Mouse (Mus musculus): ENCODE measurements around the gene Dyx1c1.

Dyx1c1 gene

DNA sequence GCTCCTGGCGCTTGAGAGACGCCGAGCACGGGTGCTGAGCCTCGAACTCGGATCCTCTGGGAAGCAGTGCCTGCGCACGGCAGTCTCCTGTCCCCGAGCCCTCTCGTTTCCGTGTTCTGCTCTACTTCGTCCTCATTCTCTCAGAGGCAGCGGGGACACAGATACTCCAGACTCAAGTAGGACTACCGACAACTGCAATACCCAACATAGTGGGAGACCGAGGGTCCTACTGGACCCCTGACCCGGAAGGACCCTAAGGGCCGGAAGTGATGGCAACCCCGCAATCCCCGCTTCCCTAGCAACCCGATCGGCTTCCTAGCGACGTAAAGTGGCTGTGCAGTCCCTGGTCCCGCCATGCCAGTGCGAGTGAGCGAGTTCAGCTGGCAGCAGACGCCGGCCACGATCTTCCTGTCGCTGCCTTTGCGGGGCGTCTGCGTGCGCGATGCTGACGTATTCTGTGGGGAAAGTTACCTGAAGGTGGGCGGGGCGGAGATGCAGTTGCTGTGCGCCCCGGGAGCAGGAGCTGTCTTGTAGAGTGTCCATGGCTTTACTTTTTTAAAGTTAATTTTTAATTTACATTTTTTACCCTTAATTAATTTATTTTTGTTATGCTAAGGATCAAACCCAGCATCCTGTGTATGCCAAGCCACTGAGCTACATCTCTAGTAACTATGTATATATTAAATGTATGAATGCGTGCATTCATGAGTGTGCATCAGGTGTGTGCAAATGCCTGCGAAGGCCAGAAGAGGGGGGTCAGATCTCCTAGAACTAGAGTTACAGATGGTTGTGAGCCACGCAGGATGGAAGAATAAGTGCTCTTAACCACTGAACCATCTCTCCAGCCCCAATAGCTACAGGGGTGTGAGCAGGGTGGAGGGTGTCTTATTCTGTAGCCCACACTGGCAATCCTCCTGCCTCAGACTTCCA is at the start of gene Dyx1c1, which contains the start of gene Gm44503:
Dyx1c1 (plus strand) TSS at position 265 of the 930 bp plus-strand sequence.
Gm44503 (plus strand) TSS at position 332 of the 930 bp plus-strand sequence.
- TF ChIP-seq GATA4 (IDR thresholded peaks at IDR 0.05; ENCODE audit: insufficient replicate concordance, low read length) = no peak

DNA sequence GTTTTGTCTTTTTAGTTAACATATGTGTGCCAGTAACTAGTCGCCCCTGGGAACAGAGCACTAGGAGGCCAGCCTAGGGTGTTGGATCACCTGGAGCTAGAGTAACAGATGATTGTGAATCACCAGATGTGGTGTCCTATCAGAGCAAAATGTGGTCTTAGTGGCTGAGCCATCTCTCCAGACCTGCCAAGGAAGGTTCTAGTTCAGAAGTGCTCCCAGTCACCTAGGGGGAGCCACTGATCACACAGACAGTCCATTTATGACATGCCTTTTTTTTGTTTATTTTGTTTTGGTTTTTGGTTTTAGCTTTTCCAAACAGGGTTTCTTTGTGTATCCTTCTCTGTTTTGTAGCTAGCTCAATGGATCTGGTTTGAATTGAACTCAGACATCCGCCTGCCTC is 47.2 kb upstream of the Dyx1c1 start:
- TF ChIP-seq GATA4 (IDR thresholded peaks at IDR 0.05; ENCODE audit: insufficient replicate concordance, low read length) = no peak

DNA sequence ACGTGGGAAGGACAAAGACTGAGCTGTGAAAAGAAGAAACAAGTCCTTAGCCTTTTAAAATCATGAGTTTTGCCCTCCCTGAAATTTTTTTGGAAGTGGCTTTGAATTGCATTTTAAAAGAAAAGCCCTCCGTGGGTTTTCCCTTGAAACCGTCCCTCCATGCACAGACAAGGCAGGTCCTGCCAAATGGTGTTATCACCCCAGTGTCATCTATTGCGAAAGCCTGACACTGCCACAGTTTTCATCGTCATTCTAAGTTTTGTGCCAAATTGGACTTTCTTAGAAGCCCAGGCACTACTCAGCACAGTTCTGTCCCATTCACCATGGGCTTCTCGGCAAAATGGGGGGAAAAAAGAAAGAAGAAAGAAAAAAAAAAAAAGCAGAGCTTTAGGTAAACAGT is 45.0 kb upstream of the Dyx1c1 start:
- 0 out of 2 replicates have a peak, but pooled peaks have one; percentile 15 for TF ChIP-seq GATA4 (IDR thresholded peaks at IDR 0.05; ENCODE audit: insufficient replicate concordance, low read length)

DNA sequence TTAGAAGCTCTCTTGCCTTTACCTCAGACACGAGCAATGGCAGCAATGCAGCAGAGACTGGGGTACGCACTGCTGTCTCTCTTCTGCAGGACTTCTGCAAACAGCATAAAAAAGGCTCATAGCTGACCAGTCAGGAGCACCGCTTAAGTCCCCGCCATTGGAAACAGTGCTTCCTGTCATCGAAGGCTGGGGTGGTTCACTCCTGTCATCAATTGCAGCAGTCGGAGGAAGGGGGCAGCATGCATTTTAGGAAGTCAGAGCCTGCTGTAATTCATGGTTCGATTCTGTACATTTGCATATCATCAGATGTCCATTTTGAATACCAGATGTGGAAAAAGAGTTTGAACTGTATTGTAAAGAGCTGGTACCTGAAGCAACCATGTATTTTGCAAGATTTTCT is 42.9 kb upstream of the Dyx1c1 start:
- no peak for TF ChIP-seq GATA4 (IDR thresholded peaks at IDR 0.05; ENCODE audit: insufficient replicate concordance, low read length)

DNA sequence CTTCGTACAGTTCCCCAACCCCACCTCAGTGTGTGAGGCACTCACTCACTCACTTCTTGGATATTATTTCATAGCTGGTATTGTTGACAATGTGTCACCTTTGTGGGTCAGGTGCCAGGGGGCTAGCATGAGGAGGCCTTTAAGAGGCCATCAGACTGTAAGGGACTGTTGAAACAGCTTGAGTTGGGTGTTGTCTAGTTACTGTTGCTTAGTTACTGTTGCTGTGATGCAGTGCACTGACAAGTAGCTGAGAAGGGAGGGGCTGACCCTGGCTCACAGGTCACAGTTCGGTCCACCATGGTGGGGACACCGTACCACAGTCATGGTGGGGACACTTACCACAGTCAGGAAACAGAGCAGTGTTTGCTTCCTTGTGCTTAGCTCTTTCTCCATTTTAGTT is 35.5 kb upstream of the Dyx1c1 start:
- no peak for TF ChIP-seq GATA4 (IDR thresholded peaks at IDR 0.05; ENCODE audit: insufficient replicate concordance, low read length)

GRCm38 (mm10) chr9:72925021-72925934 is 33.3 kb upstream of the Dyx1c1 start, which contains the start of gene Pygo1:
Pygo1 (plus strand) TSS chr9:72925645.
- TF ChIP-seq GATA4 (IDR thresholded peaks at IDR 0.05; ENCODE audit: insufficient replicate concordance, low read length) = no peak

DNA sequence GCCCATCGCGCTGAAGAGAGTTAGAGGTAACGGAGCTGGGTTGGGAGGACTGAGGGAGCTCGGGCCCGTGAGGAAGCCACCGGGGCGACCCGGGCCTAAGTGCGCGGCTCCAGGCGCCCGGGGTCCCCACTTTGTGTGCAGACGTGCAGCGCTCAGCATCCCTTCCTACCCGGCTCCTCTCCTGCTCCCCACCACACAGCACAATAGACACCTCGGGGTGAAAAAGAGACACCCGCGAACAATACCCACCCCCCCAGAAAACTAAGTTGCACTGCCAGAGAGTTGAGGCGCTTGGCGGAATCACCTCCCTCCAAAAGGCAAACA is 32.7 kb upstream of the Dyx1c1 start:
- TF ChIP-seq GATA4 (IDR thresholded peaks at IDR 0.05; ENCODE audit: insufficient replicate concordance, low read length) = no peak

GRCm38 (mm10) chr9:72931166-72931790 is 27.3 kb upstream of the Dyx1c1 start:
- no peak for TF ChIP-seq GATA4 (IDR thresholded peaks at IDR 0.05; ENCODE audit: insufficient replicate concordance, low read length)

DNA sequence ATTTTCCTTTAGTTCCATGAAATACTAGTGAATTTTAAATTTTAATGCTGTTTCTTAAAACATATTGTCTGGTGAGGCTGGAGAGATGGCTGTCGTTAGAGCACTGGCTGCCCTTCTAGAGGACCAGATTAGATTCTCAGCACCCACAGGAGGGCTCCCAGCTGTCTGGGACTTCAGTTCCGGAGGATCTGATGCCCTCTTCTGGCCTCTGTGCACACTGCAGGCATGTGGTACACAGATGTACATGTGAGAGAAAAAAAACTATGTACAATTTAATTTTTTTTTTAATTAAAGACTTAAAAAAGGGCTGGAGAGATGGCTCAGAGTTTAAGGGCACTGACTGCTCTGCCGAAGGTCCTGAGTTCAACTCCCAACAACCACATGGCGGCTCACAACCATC is 23.3 kb upstream of the Dyx1c1 start:
- no peak for TF ChIP-seq GATA4 (IDR thresholded peaks at IDR 0.05; ENCODE audit: insufficient replicate concordance, low read length)

DNA sequence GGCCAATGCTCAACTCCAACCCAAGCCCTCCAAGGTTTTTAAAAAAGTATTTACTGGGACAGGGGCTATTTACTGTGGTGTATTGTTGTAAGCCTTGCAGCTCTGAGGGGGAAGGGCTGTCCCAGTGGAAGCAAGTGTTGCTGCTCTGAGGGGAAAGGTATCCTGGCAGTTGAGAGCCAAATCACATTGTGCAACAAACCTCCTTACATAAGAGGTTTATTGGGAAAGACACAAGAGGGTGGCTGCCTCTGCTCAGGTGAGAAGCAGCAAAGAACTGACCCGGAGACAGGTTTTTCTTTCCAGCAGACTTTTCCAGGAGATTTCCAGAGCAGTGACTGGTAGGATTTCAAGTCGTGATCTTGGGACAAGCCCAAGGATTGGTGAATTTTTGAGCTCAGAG is 22.3 kb upstream of the Dyx1c1 start:
- no peak for TF ChIP-seq GATA4 (IDR thresholded peaks at IDR 0.05; ENCODE audit: insufficient replicate concordance, low read length)

DNA sequence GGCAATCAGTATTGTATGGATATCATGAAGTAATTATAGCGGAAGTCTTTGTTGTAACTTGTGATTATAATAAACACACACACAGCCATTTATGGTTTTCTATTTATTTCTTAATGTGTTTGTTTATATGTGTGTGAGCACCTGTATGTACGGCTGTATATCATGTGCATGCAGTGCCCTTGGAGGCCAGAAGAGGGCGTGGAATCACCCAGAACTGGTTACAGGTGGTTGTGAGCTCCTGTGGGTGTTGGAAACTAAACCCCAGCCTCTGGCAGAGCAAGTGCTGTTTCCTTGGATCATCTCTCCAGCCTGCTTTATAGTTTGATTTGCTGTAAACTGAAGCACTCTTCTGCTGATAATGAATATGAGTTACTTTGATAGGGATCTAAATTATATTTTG is 15.2 kb upstream of the Dyx1c1 start:
- no peak for TF ChIP-seq GATA4 (IDR thresholded peaks at IDR 0.05; ENCODE audit: insufficient replicate concordance, low read length)

DNA sequence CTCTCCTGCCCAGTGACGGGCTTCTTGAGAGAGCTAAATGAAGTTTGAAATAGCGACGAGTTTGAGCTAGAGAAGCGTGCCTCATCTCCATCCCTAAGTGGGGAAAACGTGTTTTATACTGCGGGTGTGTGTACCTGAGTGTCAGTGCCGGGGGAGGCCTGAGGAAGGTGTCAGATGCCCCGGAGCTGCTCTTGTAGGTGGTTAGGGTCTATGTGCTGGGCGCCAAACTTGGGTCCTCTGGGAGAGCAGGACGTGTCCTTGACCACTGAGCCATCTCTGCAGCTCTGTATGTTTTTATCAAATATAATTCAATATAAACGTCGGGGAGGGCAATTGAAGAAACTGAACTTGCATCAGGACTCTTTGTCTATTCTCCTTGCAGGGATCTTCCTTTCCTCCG is 14.3 kb upstream of the Dyx1c1 start:
- no peak for TF ChIP-seq GATA4 (IDR thresholded peaks at IDR 0.05; ENCODE audit: insufficient replicate concordance, low read length)

GRCm38 (mm10) chr9:72947010-72947409 is 11.6 kb upstream of the Dyx1c1 start:
- no peak for TF ChIP-seq GATA4 (IDR thresholded peaks at IDR 0.05; ENCODE audit: insufficient replicate concordance, low read length)

DNA sequence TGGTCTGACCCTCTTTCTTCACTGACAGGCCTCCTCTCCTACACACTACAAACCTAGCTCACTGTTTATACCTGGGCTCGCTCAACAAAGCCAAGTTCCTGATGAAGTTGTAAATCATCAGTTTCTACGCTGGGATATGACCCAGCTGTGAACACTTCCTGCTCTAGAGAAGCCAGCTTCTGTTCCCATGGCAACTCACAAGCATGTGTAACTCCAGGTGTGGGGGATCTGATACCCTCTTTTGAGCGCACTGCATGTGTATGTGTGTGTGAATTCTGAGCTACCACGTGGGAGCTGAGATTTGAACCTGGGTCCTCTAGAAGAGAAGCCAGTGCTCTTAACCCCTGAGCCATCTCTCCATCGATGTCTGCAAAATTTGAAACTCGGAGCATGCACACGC is 9.0 kb upstream of the Dyx1c1 start:
- no peak for TF ChIP-seq GATA4 (IDR thresholded peaks at IDR 0.05; ENCODE audit: insufficient replicate concordance, low read length)

- no peak for TF ChIP-seq GATA4 (IDR thresholded peaks at IDR 0.05; ENCODE audit: insufficient replicate concordance, low read length)
Observed at GRCm38 (mm10) chr9:72954746-72955145, 3.8 kb upstream of the Dyx1c1 start.

Data from liver, adult (tissue).